In genomic region chr7:19864241-19864640, GRCm38 (mm10) we compare ENCODE assay signal across 19 mouse cellular contexts. TPM values are rescaled to one million over a fixed set of nuclear protein-coding genes. Genes with fewer than 3 reads are reported as not detected.
DNase-seq lines count a peak whose midpoint lies in the region; ATAC-seq and TF ChIP-seq lines count a peak whose summit lies in the region.
"Had no signal": no experiment of that assay in that cellular context is flagged by ENCODE, and none has a peak within 500 bp of the region (broad histone marks: within the 10 kb centered on the region; RNA-seq: fewer than 3 reads in every experiment).

No protein-coding gene starts in this region.

- 21% methylated on average over 2 of the region's 2 CpGs for WGBS in small intestine, adult 2 months
- WGBS in forebrain, embryonic 13.5 days, result 43% methylated on average over 2 of the region's 2 CpGs

- peaks cover 35% of the 10 kb centered on the region for H3K4me1 ChIP-seq in small intestine, adult 2 months (ENCODE audit: control insufficient read depth, insufficient read depth, insufficient read length, low read length)
- no peaks in the 10 kb centered on the region for H3K4me1 ChIP-seq in forebrain, embryonic 13.5 days
- H3K4me1 ChIP-seq: embryonic facial prominence, embryonic 10.5 days; limb, embryonic 13.5 days; neural tube, embryonic 12.5 days had no signal

- no peaks in the 10 kb centered on the region for H3K27me3 ChIP-seq in small intestine, adult 2 months (ENCODE audit: control insufficient read depth, insufficient read depth, low read length)
- no peaks in the 10 kb centered on the region for H3K27me3 ChIP-seq in forebrain, embryonic 13.5 days
- H3K27me3 ChIP-seq: limb, embryonic 13.5 days; neural tube, embryonic 12.5 days; Patski had no signal

- no peak for TF ChIP-seq POLR2A in small intestine, adult 2 months (IDR thresholded peaks at IDR 0.05; ENCODE audit: low read depth, low read length)

- no peak overlapping the region for H3K4me2 ChIP-seq in forebrain, embryonic 13.5 days
- H3K4me2 ChIP-seq: limb, embryonic 13.5 days; neural tube, embryonic 12.5 days had no signal

- H3K27ac ChIP-seq in small intestine, adult 2 months (ENCODE audit: insufficient read depth, low read depth, low read length), result 0 out of 2 replicates have a peak overlapping the region, but pooled peaks have one; percentile 30
- H3K27ac ChIP-seq in forebrain, embryonic 13.5 days, result no peak overlapping the region
- H3K27ac ChIP-seq: embryonic facial prominence, embryonic 10.5 days; left cerebral cortex, adult 2 months; limb, embryonic 13.5 days; neural tube, embryonic 12.5 days had no signal

- no peaks in the 10 kb centered on the region for H3K36me3 ChIP-seq in small intestine, adult 2 months (ENCODE audit: control insufficient read depth, insufficient read depth, low read length)
- H3K36me3 ChIP-seq in forebrain, embryonic 13.5 days (ENCODE audit: poor library complexity, severe bottlenecking), result no peaks in the 10 kb centered on the region
- H3K36me3 ChIP-seq: embryonic facial prominence, embryonic 10.5 days; limb, embryonic 13.5 days; neural tube, embryonic 12.5 days had no signal

- no peak overlapping the region for H3K9ac ChIP-seq in forebrain, embryonic 13.5 days
- H3K9ac ChIP-seq: limb, embryonic 13.5 days; neural tube, embryonic 12.5 days had no signal

- no peak overlapping the region for H3K4me3 ChIP-seq in small intestine, adult 2 months (ENCODE audit: low read depth, low read length)
- H3K4me3 ChIP-seq in forebrain, embryonic 13.5 days, result no peak overlapping the region
- H3K4me3 ChIP-seq: embryonic facial prominence, embryonic 10.5 days; erythroblast, embryonic 14.5 days; left cerebral cortex, adult 2 months; limb, embryonic 13.5 days; neural tube, embryonic 12.5 days had no signal

- no peaks in the 10 kb centered on the region; the same call in 1 of the 2 replicates for H3K9me3 ChIP-seq in forebrain, embryonic 13.5 days (replicated peaks)
- H3K9me3 ChIP-seq: embryonic facial prominence, embryonic 10.5 days; limb, embryonic 13.5 days; neural tube, embryonic 12.5 days had no signal

- no peak for DNase-seq in cerebellum, adult 9-11 months
- DNase-seq in kidney, adult 11 months, result peak; percentile 41
- DNase-seq in kidney, adult 9 months, result no peak
- peak; percentile 48 for DNase-seq in lung, postnatal 36 days
- no peak for DNase-seq in lung, postnatal 4 days
- DNase-seq: gastrocnemius, postnatal 10 days had no signal

- peak; percentile 40; the same call in 1 of the 2 replicates for ATAC-seq in cerebellum, adult (ENCODE audit: insufficient number of reproducible peaks, low FRiP score, low TSS enrichment)
- no peak for ATAC-seq in forebrain, embryonic 13.5 days
- ATAC-seq: forebrain, embryonic 16.5 days; Patski had no signal

- TF ChIP-seq CTCF in small intestine, adult 2 months (IDR thresholded peaks at IDR 0.05; ENCODE audit: extremely low read depth, insufficient read length, insufficient replicate concordance, low read depth, low read length), result no peak

RNA-seq across cellular contexts. Expression of gene Ceacam16, which starts 3.1 kb away (rescaled TPM):
- 0.47 and 1.3 TPM in 2 replicates for polyA plus RNA-seq in small intestine, adult 2 months (2012; rRNA removed)
- not detected in 2 replicates for polyA plus RNA-seq in forebrain, embryonic 13.5 days (2015; fragmentation: Nextera tagmentation; extraction: Ambion mirVana)
- polyA plus RNA-seq: embryonic facial prominence, embryonic 10.5 days; erythroblast, embryonic 14.5 days; heart, embryonic 16.5 days; limb, embryonic 13.5 days; liver, embryonic 16.5 days; neural tube, embryonic 12.5 days; Patski had no signal

RNA-seq across cellular contexts. Expression of gene Gm19345, which starts 12.4 kb away (rescaled TPM):
- 0.13 TPM in 1 of 2 replicates, not detected in the other for polyA plus RNA-seq in small intestine, adult 2 months (2012; rRNA removed)
- 2.3 and 3.9 TPM in 2 replicates for polyA plus RNA-seq in forebrain, embryonic 13.5 days (2015; fragmentation: Nextera tagmentation; extraction: Ambion mirVana)
- polyA plus RNA-seq: embryonic facial prominence, embryonic 10.5 days; erythroblast, embryonic 14.5 days; heart, embryonic 16.5 days; limb, embryonic 13.5 days; thymus, postnatal 0 days had no signal

RNA-seq across cellular contexts. Expression of gene Ceacam19, which starts 23.5 kb away (rescaled TPM):
- polyA plus RNA-seq in small intestine, adult 2 months (2012; rRNA removed), result not detected in 2 replicates
- not detected in 2 replicates for polyA plus RNA-seq in forebrain, embryonic 13.5 days (2015; fragmentation: Nextera tagmentation; extraction: Ambion mirVana)
- polyA plus RNA-seq: embryonic facial prominence, embryonic 10.5 days; erythroblast, embryonic 14.5 days; forebrain, embryonic 16.5 days; liver, embryonic 16.5 days; neural tube, embryonic 12.5 days had no signal

RNA-seq across cellular contexts. Expression of gene Bcl3, which starts 41.7 kb away (rescaled TPM):
- polyA plus RNA-seq in small intestine, adult 2 months (2012; rRNA removed), result 169 and 226 TPM in 2 replicates
- 0.23 and 0.49 TPM in 2 replicates for polyA plus RNA-seq in forebrain, embryonic 13.5 days (2015; fragmentation: Nextera tagmentation; extraction: Ambion mirVana)

RNA-seq across cellular contexts. Expression of gene Pvr, which starts 56.7 kb away (rescaled TPM):
- 5.7 and 14.3 TPM in 2 replicates for polyA plus RNA-seq in small intestine, adult 2 months (2012; rRNA removed)
- 4.9 and 5.1 TPM in 2 replicates for polyA plus RNA-seq in forebrain, embryonic 13.5 days (2015; fragmentation: Nextera tagmentation; extraction: Ambion mirVana)

Comparison
In these comparisons a context has a peak if more than half of its experiments do, and no peak if none do; other contexts are left out.
1. DNase-seq: peak in kidney, adult 11 months (single experiment) and lung, postnatal 36 days (single experiment); none in cerebellum, adult 9-11 months (single experiment), kidney, adult 9 months (single experiment) and lung, postnatal 4 days (0 of 2).